Mouse (Mus musculus) small intestine, adult 2 months (tissue): ENCODE results near the gene Samhd1. TPM values are rescaled to one million over a fixed set of nuclear protein-coding genes. Genes with fewer than 3 reads are reported as not detected.
A peak's percentile ranks its signal among the peaks of the same experiment; 100 is the strongest.

Source experiments
- H3K27ac ChIP-seq: fragments of 200-500 bp; 2 replicates; pipeline ENCODE4 v1.5.1; 2012; ENCODE audit warnings: low read depth, low read length, control low read depth, inconsistent platforms; ENCODE audit not compliant: insufficient read depth
- H3K27me3 ChIP-seq: fragments of 200-500 bp; 2 replicates; pipeline ENCODE4 v1.6.1; 2012; ENCODE audit warnings: mild to moderate bottlenecking, moderate library complexity, low read length, inconsistent platforms; ENCODE audit not compliant: control insufficient read depth, insufficient read depth
- H3K36me3 ChIP-seq: fragments of 200-500 bp; 2 replicates; pipeline ENCODE4 v1.6.1; 2012; ENCODE audit warnings: mild to moderate bottlenecking, low read length, control low read depth, inconsistent platforms; ENCODE audit not compliant: control insufficient read depth, insufficient read depth
- H3K4me1 ChIP-seq: fragments of 200-500 bp; 2 replicates; pipeline ENCODE4 v1.6.1; 2012; ENCODE audit warnings: low read length, inconsistent platforms, mixed read lengths; ENCODE audit not compliant: control insufficient read depth, insufficient read depth, insufficient read length
- H3K4me3 ChIP-seq: fragments of 200-500 bp; 2 replicates; pipeline ENCODE4 v1.5.1; 2012; ENCODE audit warnings: low read depth, mild to moderate bottlenecking, control low read depth, inconsistent platforms, low read length, moderate library complexity
- CTCF ChIP-seq: fragments of 200-500 bp; IDR thresholded peaks from 2 replicates; pipeline ENCODE4 v1.5.1; 2012; ENCODE audit warnings: low read depth, mild to moderate bottlenecking, control low read depth, inconsistent platforms, low read length, moderate library complexity, mixed read lengths; ENCODE audit not compliant: insufficient replicate concordance, insufficient read length; ENCODE audit errors: extremely low read depth
- POLR2A ChIP-seq: fragments of 200-500 bp; IDR thresholded peaks from 2 replicates; pipeline ENCODE4 v1.6.1; 2012; ENCODE audit warnings: low read depth, mild to moderate bottlenecking, control low read depth, inconsistent platforms, low read length, moderate library complexity
- WGBS: fragments of 180-500 bp; shearing (Covaris S2); methylation state at CpG from one replicate; pipeline ENCODE4 v1.1.7; 2018; 5-methylcytosine and 5-hydroxymethylcytosine counted together
- polyA plus RNA-seq: library from polyadenylated mRNA; depleted of rRNA; stranded (reverse); fragments of >200 nt; gene quantifications from 2 replicates; pipeline ENCODE4 v1.2.3, GENCODE M21; 2012

Samhd1 gene
- polyA plus RNA-seq, 1 experiment = 47.7 TPM

- peaks cover 18% of the 10 kb centered on the region for H3K4me1 ChIP-seq
- 44% methylated on average over 8 of the region's 8 CpGs for WGBS
- H3K36me3 ChIP-seq = peaks cover 8% of the 10 kb centered on the region
- H3K27ac ChIP-seq = peak overlapping the region; percentile 80
- H3K27me3 ChIP-seq = no peaks in the 10 kb centered on the region
- peak overlapping the region; percentile 26; the same call in 1 of the 2 replicates for H3K4me3 ChIP-seq
- TF ChIP-seq CTCF = no peak
- TF ChIP-seq POLR2A = no peak
These were observed 4.1 kb downstream of the Samhd1 start for GRCm38 (mm10) chr2:157130813-157131514.

DNA sequence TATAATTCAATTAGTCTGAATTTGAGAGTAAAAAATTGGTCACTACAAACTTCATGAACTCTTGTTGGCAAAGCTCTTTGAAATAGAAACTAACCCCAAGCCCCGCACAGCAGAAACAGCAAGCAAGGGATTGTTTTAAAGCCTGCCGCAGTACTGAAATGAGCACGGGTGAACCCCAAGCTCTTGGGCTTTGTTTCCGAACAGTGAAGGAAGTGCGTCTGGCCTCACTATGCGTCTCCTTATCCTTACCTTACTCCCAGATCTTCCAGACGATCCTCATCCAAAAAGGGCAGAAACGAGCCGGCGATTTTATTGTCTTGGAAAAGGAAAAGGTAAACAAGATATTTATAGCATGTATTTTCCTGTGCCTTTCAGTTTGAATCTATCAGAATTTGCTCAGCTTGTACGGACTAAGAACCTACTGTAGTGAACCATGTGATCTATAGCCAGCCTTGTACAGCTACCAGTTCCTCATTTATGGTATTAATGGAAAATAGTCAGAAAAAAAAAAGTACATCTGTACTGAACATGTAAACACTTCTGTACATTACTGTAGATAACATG, 5.4 kb downstream of the Samhd1 start:
- Histone ChIP-seq H3K4me3 (peak overlapping the region; percentile 46), H3K27ac (peak overlapping the region; percentile 87), H3K4me1 (peaks cover 27% of the 10 kb centered on the region), H3K27me3 (no peaks in the 10 kb centered on the region), H3K36me3 (peaks cover 10% of the 10 kb centered on the region)
- TF ChIP-seq POLR2A = no peak
- no peak for TF ChIP-seq CTCF
- WGBS = 18% methylated on average over 11 of the region's 11 CpGs

DNA sequence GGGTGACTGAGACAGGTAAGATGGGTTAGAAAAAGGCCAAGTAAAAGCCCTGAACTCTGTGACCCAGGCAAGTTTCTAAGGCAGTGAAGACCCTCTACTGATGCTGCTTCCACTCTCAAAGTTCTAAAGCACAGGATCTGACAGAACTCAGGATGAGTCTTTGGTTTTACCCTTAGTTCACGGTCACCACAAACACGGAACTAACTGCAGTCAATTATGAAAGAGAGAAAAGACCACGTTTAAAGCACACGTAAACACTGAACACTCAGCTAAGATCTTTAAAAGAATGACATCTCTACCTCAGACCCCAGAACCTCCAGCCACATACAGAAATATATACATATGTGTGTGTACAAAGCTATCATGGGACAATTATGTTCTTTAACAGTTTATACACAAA, 6.0 kb downstream of the Samhd1 start:
- Histone ChIP-seq H3K27me3 (no peaks in the 10 kb centered on the region), H3K4me3 (no peak overlapping the region), H3K27ac (peak overlapping the region; percentile 57; the same call in 1 of the 2 replicates), H3K4me1 (peaks cover 27% of the 10 kb centered on the region), H3K36me3 (peaks cover 11% of the 10 kb centered on the region)
- TF ChIP-seq CTCF (no peak), POLR2A (no peak)
- WGBS = 20% methylated on average over 4 of the region's 4 CpGs

DNA sequence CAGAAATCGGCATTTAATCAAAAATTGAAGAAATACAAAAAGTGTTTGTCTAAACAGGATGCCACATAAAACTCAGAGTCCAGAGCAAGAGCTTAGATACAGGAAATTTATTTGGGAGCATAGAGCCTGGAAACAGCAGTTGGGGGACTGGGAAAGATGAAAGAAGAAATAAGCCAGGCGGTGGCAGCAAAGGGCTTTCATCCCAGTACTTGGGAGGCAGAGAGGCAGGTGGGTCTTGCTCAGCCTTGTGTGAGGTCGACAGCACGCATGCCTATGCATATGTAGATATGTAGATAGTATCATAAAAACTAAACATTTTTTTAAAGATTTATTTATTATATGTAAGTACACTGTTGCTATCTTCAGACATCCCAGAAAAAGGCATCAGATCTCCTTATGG, 7.0 kb downstream of the Samhd1 start:
- 25% methylated on average over 4 of the region's 4 CpGs for WGBS
- H3K27me3 ChIP-seq = no peaks in the 10 kb centered on the region
- H3K27ac ChIP-seq = peak overlapping the region; percentile 84
- no peak overlapping the region for H3K4me3 ChIP-seq
- TF ChIP-seq POLR2A (no peak), CTCF (0 out of 2 replicates have a peak, but pooled peaks have one; percentile 35)
- H3K4me1 ChIP-seq = peaks cover 27% of the 10 kb centered on the region
- H3K36me3 ChIP-seq = peaks cover 13% of the 10 kb centered on the region

GRCm38 (mm10) chr2:157127370-157127769, 7.7 kb downstream of the Samhd1 start:
- H3K27ac ChIP-seq = peak overlapping the region; percentile 92
- H3K36me3 ChIP-seq = peaks cover 17% of the 10 kb centered on the region
- H3K4me1 ChIP-seq = peaks cover 27% of the 10 kb centered on the region
- WGBS = 29% methylated on average over 3 of the region's 3 CpGs
- peak overlapping the region; percentile 5 for H3K4me3 ChIP-seq
- no peaks in the 10 kb centered on the region for H3K27me3 ChIP-seq
- no peak for TF ChIP-seq CTCF
- no peak for TF ChIP-seq POLR2A

GRCm38 (mm10) chr2:157125246-157125645, 9.8 kb downstream of the Samhd1 start:
- Histone ChIP-seq H3K4me3 (no peak overlapping the region), H3K27me3 (no peaks in the 10 kb centered on the region), H3K36me3 (peaks cover 29% of the 10 kb centered on the region), H3K4me1 (peaks cover 22% of the 10 kb centered on the region), H3K27ac (peak overlapping the region; percentile 80)
- WGBS = 18% methylated on average over 3 of the region's 3 CpGs
- TF ChIP-seq CTCF = no peak
- no peak for TF ChIP-seq POLR2A

DNA sequence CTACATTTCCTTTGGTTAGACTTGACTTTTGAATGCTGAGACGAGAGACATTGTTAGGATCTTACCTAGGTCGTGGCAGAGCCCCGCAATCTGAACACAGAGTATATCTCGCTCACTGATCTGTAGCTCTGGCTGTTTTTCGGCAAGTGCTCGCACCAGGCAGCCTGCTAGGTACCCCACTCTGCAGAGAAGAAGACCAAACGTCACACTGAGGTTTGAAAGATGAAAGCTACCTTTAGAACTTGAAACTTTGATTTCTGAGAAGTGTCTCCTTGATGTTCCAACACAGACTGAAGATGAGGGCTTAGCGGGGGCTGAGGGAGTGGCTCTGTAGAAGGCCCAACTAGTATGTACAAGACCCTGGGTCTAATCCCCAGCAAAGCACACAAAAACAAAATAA, 13.3 kb downstream of the Samhd1 start:
- 93% methylated on average over 8 of the region's 8 CpGs for WGBS
- H3K27ac ChIP-seq = no peak overlapping the region
- peaks cover 13% of the 10 kb centered on the region for H3K4me1 ChIP-seq
- TF ChIP-seq POLR2A (no peak), CTCF (no peak)
- H3K27me3 ChIP-seq = no peaks in the 10 kb centered on the region
- no peak overlapping the region for H3K4me3 ChIP-seq
- H3K36me3 ChIP-seq = peaks cover 41% of the 10 kb centered on the region
